Mouse (Mus musculus) heart, postnatal 0 days (tissue): ENCODE data around the gene Twnk.

Source experiments
- CTCF ChIP-seq: IDR thresholded peaks from 2 replicates; pipeline ENCODE4 v1.5.1; 2016; ENCODE audit warnings: antibody characterized with exemption, control low read depth, low read depth
- EP300 ChIP-seq: IDR thresholded peaks from 2 replicates; pipeline ENCODE4 v1.6.1; 2016; ENCODE audit warnings: antibody characterized with exemption, low read depth

- TF ChIP-seq EP300 (no peak), CTCF (no peak)
Observed at GRCm38 (mm10) chr19:45027848-45028247, 22.4 kb downstream of the Twnk start.
